Mouse (Mus musculus) thymus, adult 2 months (tissue): ENCODE results near the gene Hes3. TPM values are rescaled to one million over a fixed set of nuclear protein-coding genes. Genes with fewer than 3 reads are reported as not detected.

Experiments
- DNase-seq: peaks from one replicate; pipeline ENCODE4 v3.0.0; 2021
- H3K27ac ChIP-seq: fragments of 200-500 bp; 2 replicates; pipeline ENCODE4 v1.5.1; 2012; ENCODE audit warnings: low read length, control low read depth; ENCODE audit not compliant: control insufficient read depth, insufficient read depth
- H3K27me3 ChIP-seq: fragments of 200-500 bp; 2 replicates; pipeline ENCODE4 v1.6.1; 2012; ENCODE audit warnings: mild to moderate bottlenecking, low read length, moderate library complexity, mixed read lengths; ENCODE audit not compliant: control insufficient read depth, insufficient read depth
- H3K36me3 ChIP-seq: fragments of 200-500 bp; 2 replicates; pipeline ENCODE4 v1.6.1; 2012; ENCODE audit warnings: mild to moderate bottlenecking, low read length, moderate library complexity; ENCODE audit not compliant: control insufficient read depth, insufficient read depth
- H3K4me1 ChIP-seq: fragments of 200-500 bp; replicated peaks from 2 replicates; pipeline ENCODE4 v1.6.1; 2012; ENCODE audit warnings: low read length; ENCODE audit not compliant: control insufficient read depth, insufficient read depth
- H3K4me3 ChIP-seq: fragments of 200-500 bp; 2 replicates; pipeline ENCODE4 v1.5.1; 2012; ENCODE audit warnings: mild to moderate bottlenecking, low read length, control low read depth, moderate library complexity; ENCODE audit not compliant: control insufficient read depth, insufficient read depth
- CTCF ChIP-seq: fragments of 200-500 bp; IDR thresholded peaks from 2 replicates; pipeline ENCODE4 v1.5.1; 2012; ENCODE audit warnings: mild to moderate bottlenecking, control low read depth, low read length, moderate library complexity, borderline replicate concordance; ENCODE audit not compliant: control insufficient read depth, poor library complexity, insufficient read depth; ENCODE audit errors: extremely low read depth
- POLR2A ChIP-seq: fragments of 200-500 bp; IDR thresholded peaks from 2 replicates; pipeline ENCODE4 v1.6.1; 2012; ENCODE audit warnings: mild to moderate bottlenecking, low read length, control low read depth, moderate library complexity; ENCODE audit not compliant: control insufficient read depth, poor library complexity, insufficient read depth; ENCODE audit errors: extremely low read depth
- WGBS: fragments of 180-500 bp; shearing (Covaris S2); methylation state at CpG from one replicate; pipeline ENCODE4 v1.1.7; 2018; 5-methylcytosine and 5-hydroxymethylcytosine counted together
- polyA plus RNA-seq: library from polyadenylated mRNA; depleted of rRNA; stranded (reverse); fragments of >200 nt; gene quantifications from 2 replicates; pipeline ENCODE4 v1.2.3, GENCODE M21; 2012

Hes3 gene
- polyA plus RNA-seq, 1 experiment: 0.19 TPM

GRCm38 (mm10) chr4:152307542-152307941 lies 16.1 kb upstream of the Hes3 start:
- Histone ChIP-seq H3K4me3 (no peak overlapping the region), H3K36me3 (peaks cover 11% of the 10 kb centered on the region; the same call in 1 of the 2 replicates), H3K27ac (no peak overlapping the region), H3K4me1 (no peaks in the 10 kb centered on the region), H3K27me3 (no peaks in the 10 kb centered on the region; the same call in 1 of the 2 replicates)
- 95% methylated on average over 9 of the region's 9 CpGs for WGBS
- TF ChIP-seq CTCF: no peak
- TF ChIP-seq POLR2A: no peak
- no peak for DNase-seq

- Histone ChIP-seq H3K4me1 (no peaks in the 10 kb centered on the region), H3K36me3 (peaks cover 11% of the 10 kb centered on the region; the same call in 1 of the 2 replicates), H3K27me3 (no peaks in the 10 kb centered on the region), H3K4me3 (no peak overlapping the region), H3K27ac (no peak overlapping the region)
- DNase-seq: no peak
- 94% methylated on average over 6 of the region's 6 CpGs for WGBS
- TF ChIP-seq POLR2A (no peak; the same call in 1 of the 2 replicates), CTCF (no peak)
Measured at GRCm38 (mm10) chr4:152305991-152306390, 14.5 kb upstream of the Hes3 start.

- Histone ChIP-seq H3K36me3 (peaks cover 16% of the 10 kb centered on the region; the same call in 1 of the 2 replicates), H3K27ac (no peak overlapping the region), H3K4me3 (no peak overlapping the region), H3K27me3 (no peaks in the 10 kb centered on the region), H3K4me1 (no peaks in the 10 kb centered on the region)
- TF ChIP-seq CTCF (no peak), POLR2A (no peak)
- DNase-seq: no peak
- WGBS: 98% methylated on average over 6 of the region's 6 CpGs
Measured at GRCm38 (mm10) chr4:152304685-152305084, 13.2 kb upstream of the Hes3 start.

GRCm38 (mm10) chr4:152303172-152303571 lies 11.7 kb upstream of the Hes3 start:
- Histone ChIP-seq H3K27me3 (no peaks in the 10 kb centered on the region), H3K4me3 (no peak overlapping the region), H3K4me1 (peaks cover 4% of the 10 kb centered on the region), H3K36me3 (peaks cover 16% of the 10 kb centered on the region; the same call in 1 of the 2 replicates), H3K27ac (no peak overlapping the region)
- no peak for DNase-seq
- WGBS: 98% methylated on average over 10 of the region's 10 CpGs
- no peak for TF ChIP-seq CTCF
- no peak for TF ChIP-seq POLR2A

- DNase-seq: no peak
- Histone ChIP-seq H3K4me1 (peaks cover 10% of the 10 kb centered on the region), H3K4me3 (no peak overlapping the region), H3K27me3 (no peaks in the 10 kb centered on the region), H3K27ac (no peak overlapping the region), H3K36me3 (peaks cover 16% of the 10 kb centered on the region; the same call in 1 of the 2 replicates)
- TF ChIP-seq CTCF (no peak), POLR2A (no peak)
- WGBS: 98% methylated on average over 11 of the region's 11 CpGs
Measured at GRCm38 (mm10) chr4:152302012-152302411, 10.6 kb upstream of the Hes3 start.

GRCm38 (mm10) chr4:152300375-152300774 lies 8.9 kb upstream of the Hes3 start:
- Histone ChIP-seq H3K4me1 (peaks cover 17% of the 10 kb centered on the region), H3K36me3 (peaks cover 16% of the 10 kb centered on the region; the same call in 1 of the 2 replicates), H3K4me3 (no peak overlapping the region), H3K27ac (no peak overlapping the region), H3K27me3 (no peaks in the 10 kb centered on the region)
- WGBS: 97% methylated on average over 8 of the region's 8 CpGs
- DNase-seq: no peak
- TF ChIP-seq POLR2A: no peak
- no peak for TF ChIP-seq CTCF

- 94% methylated on average over 14 of the region's 14 CpGs for WGBS
- Histone ChIP-seq H3K27me3 (no peaks in the 10 kb centered on the region), H3K27ac (no peak overlapping the region), H3K4me3 (no peak overlapping the region), H3K4me1 (peaks cover 19% of the 10 kb centered on the region), H3K36me3 (peaks cover 16% of the 10 kb centered on the region; the same call in 1 of the 2 replicates)
- DNase-seq: no peak
- TF ChIP-seq CTCF: no peak
- TF ChIP-seq POLR2A: no peak
Measured at GRCm38 (mm10) chr4:152298836-152299235, 7.4 kb upstream of the Hes3 start.
